Mouse (Mus musculus) kidney, adult 11 months (tissue): ENCODE results near the gene Spaca4.

Experiments
- DNase-seq: peaks from one replicate; pipeline ENCODE4 v3.0.0; 2022

The Spaca4 gene

DNA sequence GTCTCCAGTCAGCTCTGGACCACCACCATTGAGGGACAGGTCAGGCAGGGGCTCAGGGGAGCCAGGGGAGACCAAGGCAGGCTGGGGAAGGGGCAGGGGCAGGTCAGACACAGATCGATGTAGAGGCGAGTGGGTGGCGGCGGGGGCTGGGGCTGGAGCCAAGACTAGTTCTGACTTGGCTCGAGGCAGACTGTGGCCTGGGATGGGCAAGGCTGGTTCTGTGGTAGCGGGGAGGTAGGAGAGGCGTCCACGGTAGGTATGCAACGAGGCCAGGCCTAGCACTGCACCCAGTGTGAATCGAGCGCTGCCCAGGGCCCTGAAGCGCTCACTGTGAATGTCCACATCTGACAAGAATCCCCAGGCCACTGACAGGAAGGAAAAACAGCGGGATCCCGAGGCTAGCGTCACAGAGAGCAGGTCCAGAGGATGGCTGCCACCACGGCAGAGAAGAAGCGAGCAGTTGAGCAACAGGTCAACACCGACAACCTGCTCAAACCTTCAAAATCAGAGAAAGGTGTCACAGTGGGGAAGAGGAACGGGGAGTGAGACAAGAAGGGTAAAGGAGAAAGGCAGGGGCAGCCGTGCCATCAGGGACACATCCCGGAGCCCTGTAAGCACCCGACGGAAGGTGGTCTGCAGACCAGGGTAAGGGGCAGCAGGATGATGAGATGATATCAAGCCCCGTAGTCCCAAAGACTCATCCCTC, 14.1 kb downstream of the Spaca4 start:
- peak; percentile 66 for DNase-seq

DNA sequence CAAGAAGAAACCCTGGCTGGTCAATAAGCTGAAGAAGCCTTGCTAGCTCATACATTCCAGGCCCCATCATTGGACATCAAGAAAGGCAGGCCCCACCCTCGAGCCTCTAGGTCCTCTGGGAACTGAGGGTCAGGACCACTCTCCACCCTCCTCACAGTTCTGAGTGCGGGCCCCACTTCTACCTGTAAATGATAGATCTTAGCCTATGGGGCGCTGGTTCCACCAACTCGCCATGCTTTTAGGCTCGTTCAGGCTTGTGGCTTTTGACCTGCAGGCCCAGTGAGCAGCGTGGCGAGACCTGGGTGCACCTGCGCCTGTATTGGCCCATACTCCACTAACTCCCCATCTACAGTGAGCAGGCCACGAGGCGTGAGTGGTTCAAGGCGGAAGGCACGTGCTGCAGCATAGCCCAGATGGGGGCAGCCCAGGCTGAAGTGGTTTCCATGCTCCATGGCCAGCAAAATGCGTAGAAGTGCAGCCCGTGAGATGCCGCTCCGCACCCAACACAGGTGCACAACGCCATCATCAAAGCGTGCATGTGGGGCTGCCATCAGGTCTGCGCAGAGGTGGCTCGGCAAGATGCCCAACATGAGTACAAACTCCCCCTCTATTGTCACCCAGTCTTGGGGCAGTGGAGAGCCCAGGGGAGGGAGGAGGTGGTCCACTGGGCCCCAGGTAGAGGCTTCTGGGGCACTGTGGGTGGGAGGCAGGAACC, 15.0 kb downstream of the Spaca4 start:
- DNase-seq, result peak; percentile 69

DNA sequence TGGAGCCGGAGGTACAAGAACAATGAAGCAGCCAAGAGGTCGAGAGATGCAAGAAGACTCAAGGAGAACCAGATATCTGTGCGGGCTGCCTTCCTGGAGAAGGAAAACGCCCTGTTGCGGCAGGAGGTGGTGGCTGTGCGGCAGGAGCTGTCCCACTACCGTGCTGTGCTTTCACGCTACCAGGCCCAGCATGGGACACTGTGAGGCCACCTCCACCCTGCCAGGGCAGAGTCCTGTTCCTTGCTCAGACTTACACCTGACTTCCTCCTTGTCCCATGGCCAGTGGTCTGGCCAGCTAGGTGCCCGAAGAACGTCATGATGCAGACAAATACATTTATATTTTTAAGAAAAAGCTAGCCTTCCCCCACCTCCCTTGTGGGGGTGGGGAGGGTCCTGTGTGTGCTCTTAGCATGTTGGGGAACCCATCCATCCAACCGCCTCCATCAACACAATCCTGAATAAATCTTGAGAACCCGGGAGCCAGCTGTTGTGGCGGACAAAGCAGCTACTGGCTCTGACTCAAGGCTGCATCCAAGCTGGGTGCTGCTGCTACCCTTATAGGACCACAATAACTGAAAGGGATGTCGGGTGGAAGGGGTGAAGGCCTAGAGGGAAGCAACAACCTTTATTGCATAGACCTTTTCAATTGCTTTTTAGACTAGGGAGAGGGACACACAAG, 15.8 kb downstream of the Spaca4 start:
- DNase-seq, result peak; percentile 48

DNA sequence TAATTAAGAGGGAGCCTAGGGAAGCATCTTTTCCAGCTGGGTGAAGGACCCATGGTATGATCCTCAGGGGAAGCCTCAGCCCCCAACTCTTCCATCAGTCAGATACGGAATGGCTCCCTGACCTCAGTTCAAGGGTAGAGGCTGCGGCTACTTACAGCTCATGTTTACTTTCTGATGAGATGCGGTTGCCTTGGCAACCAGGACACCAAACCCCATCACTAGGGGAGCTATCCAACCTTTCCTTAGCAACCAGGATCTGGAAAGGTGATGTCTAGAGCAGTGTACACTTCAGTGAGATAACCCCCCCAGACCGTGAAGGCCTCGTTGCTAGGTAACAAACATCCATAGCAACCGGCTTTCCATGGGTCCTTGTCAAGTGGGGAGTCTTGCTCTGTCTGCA, 16.6 kb downstream of the Spaca4 start:
- DNase-seq, result peak; percentile 59

DNA sequence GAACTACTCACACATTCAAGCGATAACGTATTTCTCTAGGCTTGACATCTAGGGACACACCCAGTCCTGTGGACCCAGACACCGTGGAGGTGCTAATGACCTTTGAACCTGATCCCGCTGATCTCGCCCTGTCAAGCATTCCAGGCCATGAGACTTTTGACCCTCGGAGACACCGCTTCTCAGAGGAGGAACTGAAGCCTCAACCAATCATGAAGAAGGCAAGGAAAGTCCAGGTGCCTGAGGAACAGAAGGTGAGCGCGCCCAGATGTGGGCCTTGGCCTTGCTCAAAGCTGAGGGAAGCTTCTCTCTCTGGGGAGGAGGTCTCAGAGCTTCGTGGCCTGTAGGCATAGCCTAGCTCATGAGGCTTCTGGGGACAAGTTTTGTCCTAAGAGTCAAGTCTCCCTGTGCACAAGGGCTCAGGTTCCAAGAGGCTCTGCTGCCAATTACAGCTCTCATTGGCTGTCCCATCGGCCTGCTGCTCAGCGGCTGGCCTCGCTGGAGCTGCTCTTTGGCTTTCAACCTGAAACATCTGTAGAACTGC, 17.3 kb downstream of the Spaca4 start:
- peak; percentile 92 for DNase-seq

DNA sequence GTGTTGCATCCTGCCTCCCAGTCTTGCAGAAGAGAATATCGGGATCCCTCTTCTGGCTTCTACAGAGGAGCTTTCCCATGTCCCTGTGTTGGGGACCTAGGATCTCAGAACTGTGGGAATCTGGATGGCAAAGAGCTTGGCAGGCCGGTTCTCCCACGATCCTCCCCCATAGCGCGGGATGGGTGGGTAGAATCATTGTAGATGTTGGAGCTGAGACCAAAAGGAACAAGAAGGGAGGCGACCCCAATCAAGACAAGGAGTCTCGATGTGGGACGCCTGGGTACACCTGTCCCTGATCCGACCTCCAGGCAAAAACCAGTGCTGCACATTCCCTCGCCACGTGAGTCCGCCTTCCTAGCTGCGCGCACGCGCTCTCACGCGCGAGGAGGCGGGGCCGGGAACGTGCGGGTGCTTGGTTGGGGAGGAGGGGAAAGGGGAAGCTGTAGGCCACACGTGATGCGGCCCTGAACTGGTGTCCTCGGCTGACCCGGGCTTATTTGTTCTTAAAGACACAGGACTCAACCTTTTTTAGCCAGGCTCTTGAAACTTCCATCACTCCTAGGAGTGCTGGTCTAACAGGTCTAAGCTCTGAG, 18.1 kb downstream of the Spaca4 start:
- peak; percentile 99 for DNase-seq

DNA sequence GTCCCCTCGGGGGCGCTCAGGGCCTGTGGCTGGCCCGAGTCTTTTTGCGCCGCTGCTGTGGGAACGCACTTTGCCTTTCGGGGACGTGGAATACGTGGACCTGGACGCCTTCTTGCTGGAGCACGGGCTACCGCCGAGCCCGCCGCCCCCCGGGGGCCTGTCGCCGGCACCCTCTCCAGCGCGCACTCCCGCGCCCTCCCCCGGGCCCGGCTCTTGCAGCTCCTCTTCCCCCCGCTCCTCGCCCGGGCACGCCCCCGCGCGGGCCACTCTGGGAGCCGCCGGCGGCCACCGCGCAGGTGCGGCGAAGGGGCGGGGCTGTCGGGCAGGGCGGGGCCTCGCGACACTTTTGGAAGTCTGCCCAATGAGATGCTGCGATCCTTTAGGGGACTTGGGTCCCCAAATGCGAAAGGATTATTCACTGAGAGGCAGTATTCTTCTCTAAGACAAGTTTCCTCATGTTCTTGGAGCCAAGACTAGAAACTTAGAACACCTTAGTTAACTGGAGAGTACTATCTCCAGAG, 18.8 kb downstream of the Spaca4 start:
- peak; percentile 92 for DNase-seq

DNA sequence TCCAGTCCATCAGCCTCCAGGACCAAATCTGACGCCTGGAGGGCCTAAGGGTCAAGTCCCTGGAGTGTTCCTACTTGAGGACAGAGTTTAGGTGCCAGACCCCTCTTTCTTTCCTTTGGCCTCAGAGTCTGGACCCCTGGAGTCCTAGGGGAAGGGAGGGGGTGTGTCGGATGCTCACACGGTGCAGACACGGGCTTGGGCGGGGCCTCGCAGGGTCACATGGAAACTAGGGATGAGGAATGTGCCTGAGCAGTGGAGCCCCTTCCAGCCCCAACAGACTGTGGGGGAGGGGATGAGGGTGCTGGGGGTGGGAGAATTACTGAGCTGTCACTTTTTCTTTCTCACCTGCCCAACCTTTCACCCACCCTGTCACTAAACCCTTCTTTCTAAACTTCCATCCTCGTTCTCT, 19.7 kb downstream of the Spaca4 start:
- peak; percentile 96 for DNase-seq

DNA sequence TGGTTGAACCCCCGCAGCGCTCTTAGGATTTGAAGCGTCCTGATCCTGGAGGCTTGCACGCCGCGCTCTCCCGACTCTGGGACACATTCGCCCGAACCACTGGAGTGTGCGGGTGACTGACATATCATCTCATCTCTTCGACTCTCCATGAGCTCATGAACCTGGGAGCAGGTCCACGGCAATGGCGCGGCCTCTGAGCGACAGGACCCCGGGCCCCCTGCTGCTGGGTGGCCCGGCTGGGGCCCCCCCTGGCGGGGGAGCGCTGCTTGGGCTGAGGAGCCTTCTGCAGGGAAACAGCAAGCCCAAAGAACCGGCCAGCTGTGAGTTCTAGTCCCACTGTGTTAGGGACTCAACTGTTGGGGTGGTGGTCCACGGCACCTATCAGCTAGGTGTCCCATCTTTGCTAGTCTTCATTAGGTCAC, 20.2 kb downstream of the Spaca4 start:
- DNase-seq, result no peak

DNA sequence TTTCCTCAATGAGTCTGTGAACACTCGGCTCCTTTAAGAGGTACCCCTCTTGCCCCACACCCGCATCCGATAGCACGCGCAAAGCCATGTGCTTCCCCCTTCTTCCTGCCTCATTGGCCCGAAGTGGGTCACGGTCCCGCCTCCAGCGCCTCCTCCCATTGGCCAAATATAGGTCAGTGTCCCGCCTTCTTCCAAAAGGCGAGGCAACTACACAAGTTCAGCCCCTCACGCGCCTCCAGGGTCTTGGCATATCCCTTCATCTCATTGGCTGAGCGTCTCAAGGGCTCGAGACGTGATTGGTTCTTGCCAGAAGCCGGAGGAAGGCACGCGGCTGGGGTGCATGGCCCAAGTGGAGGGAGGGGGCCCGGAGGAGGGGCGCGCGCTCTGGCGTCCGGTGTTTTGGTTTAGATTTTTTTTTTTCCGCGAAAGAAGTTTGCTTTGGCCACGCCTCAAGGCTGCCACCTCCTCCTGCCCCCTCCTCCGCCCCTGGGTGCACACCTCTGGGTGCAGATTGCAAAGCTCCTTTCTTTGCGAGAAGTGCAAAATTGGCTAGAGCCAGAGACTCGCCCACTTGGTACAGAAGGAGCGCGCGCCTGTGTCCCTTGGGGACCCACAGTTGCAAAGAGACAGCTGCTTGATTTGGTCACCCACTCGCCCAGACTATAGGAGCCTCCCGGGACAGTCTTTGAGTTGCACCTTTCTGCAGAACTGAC, 20.7 kb downstream of the Spaca4 start, which contains the start of gene Dbp:
Gene Dbp (plus strand): TSS at position 359 of the 713 bp plus-strand sequence.
- peak; percentile 100 for DNase-seq

DNA sequence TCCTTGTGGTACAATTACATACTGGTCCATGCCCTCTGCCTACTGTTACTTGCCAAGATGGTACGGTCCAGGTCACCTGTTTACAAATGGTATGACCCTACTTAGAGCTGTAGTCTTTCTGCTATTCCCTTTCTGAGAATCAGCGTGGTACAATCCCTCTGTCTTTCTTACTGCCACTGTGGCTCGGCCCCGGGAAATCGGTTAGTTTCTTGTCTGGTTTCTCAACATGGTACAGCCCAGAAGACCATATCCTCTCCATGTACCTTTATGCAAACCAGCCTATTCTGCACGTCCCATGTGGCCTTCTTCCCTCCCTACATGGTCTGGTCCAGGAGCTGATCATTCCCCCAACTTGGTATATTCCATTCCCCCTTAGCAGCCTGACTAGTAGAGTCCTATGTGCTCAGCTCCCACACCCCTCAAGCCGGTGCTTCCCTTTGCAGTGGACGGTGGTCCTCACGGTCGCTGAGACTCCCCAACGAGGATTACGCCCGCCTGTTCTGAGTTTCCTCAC, 21.5 kb downstream of the Spaca4 start:
- peak; percentile 86 for DNase-seq

DNA sequence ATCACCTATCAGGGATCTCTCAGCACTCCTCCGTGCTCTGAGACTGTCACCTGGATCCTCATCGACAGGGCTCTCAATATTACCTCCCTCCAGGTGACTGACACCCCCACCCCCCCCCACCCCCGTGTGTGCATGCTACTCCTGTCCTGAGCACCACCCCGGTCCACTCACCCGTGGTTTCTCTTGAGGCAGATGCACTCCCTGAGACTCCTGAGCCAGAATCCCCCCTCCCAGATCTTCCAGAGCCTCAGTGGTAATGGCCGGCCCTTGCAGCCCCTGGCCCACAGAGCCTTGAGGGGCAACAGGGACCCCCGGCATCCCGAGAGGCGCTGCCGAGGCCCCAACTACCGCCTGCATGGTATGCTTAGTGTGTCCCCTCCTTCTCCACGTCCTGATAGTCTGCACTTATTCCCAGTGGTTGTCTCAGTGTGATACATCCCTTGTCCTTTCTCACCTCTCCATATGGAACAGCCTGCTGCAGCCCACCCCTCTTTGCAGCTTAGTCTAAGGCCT, 22.0 kb downstream of the Spaca4 start:
- DNase-seq, result no peak

DNA sequence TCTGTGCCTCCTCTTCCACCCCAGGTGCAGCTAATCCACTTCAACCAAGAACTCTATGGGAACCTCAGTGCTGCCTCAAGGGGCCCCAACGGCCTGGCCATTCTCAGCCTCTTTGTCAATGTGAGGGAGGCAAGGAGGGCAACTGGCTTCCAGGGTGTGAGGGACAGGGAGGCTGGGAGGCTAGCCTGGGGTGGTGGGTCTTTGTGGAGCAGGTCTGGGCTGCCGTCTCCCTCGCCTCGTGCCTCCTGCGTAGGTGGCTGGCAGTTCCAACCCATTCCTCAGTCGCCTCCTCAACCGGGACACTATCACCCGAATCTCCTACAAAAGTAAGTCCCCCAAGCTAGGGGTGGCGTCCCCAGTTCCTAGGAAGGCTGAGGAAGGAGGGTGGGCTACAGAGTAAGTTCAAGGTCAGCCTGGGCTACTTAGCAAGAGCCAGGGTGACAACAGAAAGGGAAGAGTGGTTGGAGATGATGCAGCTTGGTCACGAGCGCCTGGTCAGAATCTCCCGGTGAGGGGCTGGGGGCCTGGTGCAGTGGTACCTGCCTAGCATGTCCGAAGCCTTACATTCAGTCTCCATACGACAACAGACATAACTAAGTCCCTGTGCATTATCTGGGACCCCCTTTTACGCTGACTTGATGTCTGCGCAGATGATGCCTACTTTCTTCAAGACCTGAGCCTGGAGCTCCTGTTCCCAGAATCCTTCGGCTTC, 22.6 kb downstream of the Spaca4 start:
- DNase-seq, result peak; percentile 42

DNA sequence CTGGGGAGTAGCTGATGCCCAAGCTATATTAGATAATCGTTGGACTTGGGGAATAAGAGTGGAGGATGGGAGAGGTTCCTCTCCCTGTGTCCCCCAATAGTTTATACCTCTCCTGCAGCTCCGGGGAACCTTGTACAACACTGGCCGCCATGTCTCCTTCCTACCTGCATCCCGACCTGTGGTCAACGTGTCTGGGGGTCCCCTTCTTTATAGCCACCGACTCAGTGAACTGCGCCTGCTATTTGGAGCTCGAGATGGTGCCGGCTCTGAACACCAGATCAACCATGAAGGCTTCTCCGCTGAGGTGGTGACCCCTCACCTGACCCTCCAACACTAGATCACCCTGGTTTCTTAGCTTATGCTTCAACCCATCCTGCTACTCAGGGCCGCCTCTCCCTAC, 23.3 kb downstream of the Spaca4 start:
- DNase-seq, result peak; percentile 23

DNA sequence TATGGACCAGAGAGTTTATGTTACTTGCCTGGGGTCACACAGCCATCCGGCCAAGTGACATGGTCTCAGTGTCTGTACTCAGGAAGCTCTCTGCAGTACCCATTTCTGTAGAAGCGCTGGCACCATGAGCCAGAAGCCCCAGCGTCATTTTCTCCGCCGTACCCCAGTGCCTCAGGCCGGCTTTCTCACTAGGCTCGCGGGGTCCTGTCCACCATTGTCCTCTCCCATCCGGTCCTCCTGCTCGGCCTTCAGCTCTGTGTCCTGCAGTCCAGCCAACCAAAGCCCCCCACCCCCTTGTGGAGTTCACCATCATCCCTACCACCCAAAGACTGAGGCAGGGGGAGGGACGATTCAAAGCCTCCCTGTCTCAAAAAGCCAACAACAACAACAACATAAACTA, 24.0 kb downstream of the Spaca4 start:
- peak; percentile 36 for DNase-seq

DNA sequence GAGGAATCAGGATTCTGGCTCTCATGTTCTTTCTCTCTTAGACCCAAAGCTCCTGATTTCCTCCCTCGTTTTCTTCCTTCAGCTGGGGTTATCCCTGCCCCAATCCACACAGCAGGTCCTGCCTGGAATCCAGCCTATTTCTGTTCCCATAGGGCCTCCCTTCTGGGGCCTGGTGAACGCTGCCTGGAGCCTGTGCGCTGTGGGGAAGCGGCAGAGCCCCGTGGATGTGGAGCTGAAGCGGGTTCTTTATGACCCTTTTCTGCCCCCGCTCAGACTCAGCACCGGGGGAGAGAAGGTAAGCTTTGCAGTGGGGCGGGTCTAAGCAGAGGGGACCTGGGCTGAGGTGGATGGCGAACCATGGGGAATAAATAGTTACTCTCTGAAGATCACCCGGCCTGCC, 24.5 kb downstream of the Spaca4 start:
- DNase-seq, result no peak

DNA sequence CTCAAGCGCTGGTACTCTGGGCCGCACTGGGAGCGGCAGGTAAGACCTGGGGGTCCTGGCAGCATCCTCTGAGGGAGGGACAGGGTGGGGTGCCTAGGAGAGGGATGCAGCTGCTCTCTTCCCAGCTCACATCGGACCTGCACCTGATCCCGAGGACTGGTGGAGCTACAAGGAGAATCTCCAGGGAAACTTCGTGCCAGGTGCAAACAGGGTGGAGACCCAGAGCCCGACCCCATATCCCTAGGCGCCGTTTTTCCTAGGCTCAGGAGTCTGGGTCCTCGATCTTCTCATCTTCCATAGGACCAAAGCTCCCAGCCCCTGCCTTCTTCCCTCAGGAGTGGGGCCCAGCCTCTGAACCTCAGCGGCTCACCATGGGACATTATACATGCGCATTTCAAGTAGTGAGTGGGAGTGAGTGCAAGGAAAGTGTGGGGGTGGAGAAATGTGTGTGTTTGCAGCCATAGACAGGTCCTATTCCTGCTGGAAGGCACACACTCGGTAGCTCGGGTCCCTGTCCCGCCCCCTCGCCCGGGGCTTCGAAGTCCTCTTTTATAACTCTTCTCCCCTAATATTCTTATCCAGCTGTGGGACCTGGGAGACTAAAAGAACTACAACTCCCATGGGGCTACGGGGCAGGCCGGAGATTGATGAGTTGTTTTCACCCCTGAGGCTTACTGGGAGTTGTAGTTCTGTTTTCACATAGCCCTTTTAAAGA, 25.2 kb downstream of the Spaca4 start:
- DNase-seq, result peak; percentile 86

DNA sequence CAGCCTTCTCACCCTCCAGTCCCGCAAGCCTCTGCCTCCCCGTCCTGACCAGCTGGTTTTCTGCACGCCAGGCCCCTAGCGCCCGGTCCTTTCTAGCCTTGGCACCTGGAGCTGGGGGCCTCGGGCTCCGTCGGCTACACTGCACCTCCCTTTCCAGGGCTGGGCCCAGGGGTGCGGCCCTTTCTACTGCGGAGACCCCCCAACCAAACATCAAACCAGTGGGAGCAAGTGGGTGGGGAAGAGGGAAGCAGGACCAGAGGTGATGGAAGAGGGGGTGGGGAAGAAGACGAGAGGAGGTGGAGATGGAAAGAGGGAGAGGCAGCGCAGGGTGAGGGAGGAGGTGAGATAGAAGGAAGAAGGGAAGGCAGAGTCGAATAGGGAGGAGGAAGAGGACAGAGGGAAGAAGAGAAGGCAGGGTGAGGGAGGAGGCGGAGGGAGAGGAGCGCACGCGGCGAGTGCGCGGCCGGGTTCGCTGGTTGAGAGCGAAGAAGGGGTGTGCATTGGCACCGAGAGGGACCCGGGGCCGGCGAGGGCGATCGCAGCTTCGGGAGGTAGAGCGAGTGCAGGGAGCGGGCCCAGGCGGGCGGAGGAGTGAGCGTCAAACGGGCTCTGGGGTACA, 26.0 kb downstream of the Spaca4 start, which contains the start of gene Car11:
Gene Car11 (plus strand): TSS at position 321 of the 619 bp plus-strand sequence.
- peak; percentile 22 for DNase-seq

DNA sequence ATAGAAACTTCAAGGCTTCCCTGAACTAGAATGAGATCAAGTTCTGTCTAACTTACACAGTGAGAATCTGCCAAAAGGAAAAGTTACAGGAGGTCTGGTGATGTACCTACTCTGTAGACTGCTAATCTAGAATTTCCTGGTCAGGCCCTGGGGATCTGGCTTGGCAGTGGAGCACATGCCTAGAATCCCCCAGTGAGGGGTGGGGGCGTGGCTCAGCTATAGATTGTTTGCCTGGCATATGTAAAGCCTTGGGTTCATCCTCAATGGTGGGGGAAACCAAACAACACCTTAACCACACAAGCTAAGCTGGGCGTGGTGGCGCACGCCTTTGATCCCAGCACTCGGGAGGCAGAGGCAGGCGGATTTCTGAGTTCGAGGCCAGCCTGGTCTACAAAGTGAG, 27.7 kb downstream of the Spaca4 start:
- no peak for DNase-seq

DNA sequence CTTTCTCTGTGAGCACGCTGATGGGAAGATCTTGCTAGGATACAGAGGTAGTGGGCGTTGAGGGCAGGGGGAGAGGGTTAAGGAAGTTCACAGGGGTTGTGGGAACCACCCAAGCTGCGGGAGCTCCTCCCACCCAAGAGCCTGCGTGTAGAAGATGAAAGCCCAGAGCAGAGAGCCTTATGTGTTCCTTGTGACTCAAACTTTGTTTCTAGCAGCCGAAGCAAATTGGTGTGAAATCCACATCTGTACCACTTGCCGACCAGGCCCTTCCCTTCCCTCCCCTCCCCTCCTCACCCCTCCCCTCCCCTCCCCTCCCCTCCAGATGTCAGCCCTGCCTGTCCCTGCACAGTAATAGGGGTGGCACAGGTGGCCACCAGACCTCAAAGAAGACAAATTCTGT, 30.5 kb downstream of the Spaca4 start:
- DNase-seq, result no peak
